Mouse (Mus musculus) ovary, postnatal 14 days (tissue): ENCODE measurements around the gene Prtn3.

Source experiments
- DNase-seq: peaks from one replicate; pipeline ENCODE4 v3.0.0; 2022; ENCODE audit warnings: low spot score

Gene Prtn3

GRCm38 (mm10) chr10:79855558-79856184 lies 18.6 kb upstream of the Prtn3 start:
- DNase-seq, result no peak

GRCm38 (mm10) chr10:79856280-79856679 lies 18.0 kb upstream of the Prtn3 start:
- DNase-seq, result no peak

GRCm38 (mm10) chr10:79856704-79857451 lies 17.4 kb upstream of the Prtn3 start:
- no peak for DNase-seq

DNA sequence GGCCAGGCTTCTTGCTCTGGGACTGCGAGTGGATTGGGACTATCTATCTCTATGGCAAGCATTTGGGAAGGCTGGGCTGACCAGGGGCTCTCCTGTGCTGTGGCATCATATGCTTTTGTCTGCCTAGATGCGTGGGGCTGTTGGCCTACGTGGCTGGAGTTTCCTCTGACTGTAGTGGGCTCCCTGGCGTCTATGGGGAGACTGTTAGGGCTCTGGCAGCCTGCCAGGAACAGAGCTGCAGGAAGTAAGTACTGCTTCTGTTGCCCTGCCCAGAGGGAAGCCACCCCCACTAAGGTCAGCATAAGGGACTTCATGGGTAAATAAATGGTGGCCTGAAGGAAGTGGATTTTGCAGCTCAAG lies 16.8 kb upstream of the Prtn3 start:
- DNase-seq, result no peak

GRCm38 (mm10) chr10:79857894-79858293 lies 16.4 kb upstream of the Prtn3 start:
- no peak for DNase-seq

DNA sequence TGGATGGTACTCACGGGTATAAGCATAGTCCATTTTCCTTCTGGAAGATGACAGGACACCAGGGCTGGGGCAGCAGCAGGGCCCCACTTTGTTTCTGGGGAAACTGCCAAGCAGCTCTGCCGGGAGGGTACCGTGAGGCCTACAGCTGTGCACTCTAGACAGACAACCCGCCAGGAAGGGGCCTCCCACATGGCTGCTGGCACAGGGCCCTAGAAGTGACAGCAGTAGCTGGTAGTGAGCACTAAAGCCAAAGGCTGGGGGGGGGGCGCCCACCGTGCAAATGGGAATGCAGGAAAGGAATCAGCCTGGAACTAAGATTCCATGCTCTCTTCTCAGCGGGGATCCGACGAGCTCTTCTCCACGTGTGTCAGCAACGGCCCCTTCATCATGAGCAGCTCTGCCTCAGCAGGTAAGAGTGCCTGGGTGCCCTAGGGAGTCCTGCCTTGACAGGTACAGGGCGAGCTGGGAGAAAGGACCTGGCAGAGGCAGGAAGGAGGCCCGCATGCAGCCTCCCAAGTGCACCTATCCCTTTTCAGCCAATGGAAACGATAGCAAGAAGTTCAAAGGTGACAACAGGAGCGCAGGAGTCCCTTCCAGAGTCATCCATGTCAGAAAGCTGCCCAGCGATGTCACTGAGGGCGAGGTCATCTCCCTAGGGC lies 15.7 kb upstream of the Prtn3 start:
- DNase-seq, result no peak

DNA sequence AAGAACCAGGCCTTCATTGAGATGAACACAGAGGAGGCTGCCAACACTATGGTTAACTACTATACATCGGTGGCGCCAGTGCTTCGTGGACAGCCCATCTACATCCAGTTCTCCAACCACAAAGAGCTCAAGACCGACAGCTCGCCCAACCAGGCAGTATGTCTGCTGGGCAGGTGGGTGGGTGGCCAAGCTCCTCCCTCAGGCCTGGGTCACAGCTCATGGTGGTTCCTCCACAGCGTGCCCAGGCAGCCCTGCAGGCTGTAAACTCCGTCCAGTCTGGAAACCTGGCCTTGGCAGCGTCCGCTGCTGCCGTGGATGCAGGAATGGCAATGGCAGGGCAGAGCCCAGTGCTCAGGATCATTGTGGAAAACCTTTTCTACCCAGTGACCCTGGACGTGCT lies 15.2 kb upstream of the Prtn3 start:
- no peak for DNase-seq

DNA sequence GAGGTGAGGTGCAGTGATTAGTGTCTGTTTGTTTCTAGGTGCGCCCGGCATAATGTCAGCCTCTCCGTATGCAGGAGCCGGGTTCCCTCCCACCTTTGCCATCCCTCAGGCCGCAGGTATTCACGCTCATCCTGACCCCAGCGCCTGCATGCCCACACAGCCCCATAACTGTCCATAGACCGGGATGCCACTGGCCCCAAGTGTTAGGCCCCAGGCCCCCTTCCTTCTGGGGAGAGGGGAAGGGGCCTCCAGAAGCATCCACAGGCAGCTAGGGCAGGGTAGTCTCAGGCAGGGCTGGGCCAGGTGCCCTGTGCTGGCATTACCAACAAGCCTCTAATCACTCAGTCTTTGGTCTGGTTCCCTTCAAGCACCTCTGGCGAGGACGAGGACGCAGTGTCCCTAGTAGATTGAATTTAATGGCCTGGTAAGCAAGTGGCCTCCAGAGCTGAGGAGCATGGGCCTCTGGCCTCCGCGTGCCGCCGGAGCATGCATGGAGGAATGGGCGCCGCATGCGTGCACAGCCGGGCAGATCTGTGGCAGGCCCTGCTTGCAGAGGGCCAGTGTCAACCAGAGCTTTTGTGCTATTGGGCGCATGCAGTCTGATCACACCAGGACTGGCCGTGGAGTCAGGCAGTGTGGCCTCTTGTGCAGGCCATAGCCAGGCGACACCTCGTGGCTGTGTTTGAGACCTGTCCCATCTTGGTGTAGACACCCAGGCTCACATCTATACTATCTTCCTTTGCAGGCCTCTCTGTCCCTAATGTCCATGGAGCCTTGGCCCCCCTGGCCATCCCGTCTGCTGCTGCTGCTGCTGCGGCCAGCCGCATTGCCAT lies 14.0 kb upstream of the Prtn3 start:
- no peak for DNase-seq

- no peak for DNase-seq
Measured at GRCm38 (mm10) chr10:79861230-79862048, 12.8 kb upstream of the Prtn3 start.

DNA sequence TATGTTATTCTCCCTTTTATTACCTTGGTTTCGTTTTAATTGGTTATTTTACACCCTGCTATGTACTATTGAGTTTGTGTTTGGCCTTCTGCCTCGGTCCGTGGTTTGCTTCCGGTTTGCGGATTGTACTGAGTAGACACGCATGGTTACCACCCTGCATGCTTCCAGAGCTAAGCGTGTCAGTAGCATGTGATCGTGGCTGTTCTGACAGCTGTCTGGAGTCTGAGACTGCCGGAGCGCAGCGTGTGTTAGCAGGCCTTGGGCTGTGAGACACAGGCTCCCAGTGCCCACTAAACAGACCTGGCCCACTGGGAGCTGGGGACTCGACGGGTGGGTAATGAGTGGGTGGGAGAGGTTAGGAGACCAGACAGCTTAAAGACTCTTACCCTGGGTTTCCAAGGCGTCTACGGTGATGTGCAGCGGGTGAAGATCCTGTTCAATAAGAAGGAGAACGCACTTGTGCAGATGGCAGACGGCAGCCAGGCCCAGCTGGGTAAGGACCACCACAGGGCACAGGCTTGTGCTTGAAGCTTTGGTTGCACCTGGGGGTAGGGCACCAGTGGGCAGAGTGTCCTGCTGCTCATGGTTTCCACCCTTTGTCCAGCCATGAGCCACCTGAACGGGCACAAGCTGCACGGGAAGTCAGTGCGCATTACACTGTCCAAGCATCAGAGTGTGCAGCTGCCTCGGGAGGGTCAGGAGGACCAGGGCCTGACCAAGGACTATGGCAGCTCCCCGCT lies 12.1 kb upstream of the Prtn3 start:
- no peak for DNase-seq

DNA sequence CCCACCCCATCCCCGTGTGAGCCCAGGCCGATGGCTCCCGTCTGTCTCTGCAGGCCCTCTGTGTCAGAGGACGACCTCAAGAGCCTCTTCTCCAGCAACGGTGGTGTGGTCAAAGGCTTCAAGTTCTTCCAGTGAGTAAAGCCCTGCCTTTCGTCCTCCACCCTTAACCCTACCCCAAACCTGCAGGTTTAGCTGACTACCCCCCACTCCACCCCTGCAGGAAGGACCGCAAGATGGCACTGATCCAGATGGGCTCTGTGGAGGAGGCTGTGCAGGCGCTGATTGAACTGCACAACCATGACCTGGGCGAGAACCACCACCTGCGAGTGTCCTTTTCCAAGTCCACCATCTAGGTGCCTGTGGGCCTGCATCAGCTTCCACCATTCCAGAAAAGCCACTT lies 11.4 kb upstream of the Prtn3 start:
- DNase-seq, result no peak

- DNase-seq, result no peak
Measured at GRCm38 (mm10) chr10:79864351-79865188, 9.7 kb upstream of the Prtn3 start.

GRCm38 (mm10) chr10:79865189-79865601 lies 9.1 kb upstream of the Prtn3 start:
- no peak for DNase-seq

DNA sequence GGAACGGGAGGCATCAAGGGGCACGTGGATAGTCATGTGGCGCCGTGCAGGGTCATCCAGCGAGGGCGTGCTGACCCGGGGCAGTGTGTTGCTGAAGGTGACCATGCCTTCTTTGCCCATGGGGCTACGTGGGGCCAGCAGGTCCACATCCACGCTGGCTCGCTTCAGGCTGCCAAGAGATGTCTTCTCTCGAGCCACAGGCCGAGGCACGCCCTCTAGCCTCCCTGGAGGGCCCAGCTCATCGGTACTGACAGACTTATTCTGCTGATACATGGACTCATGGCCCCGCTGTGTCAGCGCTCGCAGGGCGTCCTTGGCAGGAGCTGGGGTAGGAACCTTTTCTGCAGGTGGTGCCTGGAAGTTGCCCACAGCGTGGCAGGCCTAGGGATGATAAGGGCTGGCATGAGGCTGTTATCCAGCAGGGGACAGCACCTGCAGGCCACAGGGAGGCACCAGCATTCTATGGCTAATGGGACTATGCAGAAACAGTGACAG lies 8.4 kb upstream of the Prtn3 start:
- DNase-seq, result no peak

GRCm38 (mm10) chr10:79866601-79867000 lies 7.7 kb upstream of the Prtn3 start:
- DNase-seq, result no peak

- no peak for DNase-seq
Measured at GRCm38 (mm10) chr10:79871845-79872244, 2.4 kb upstream of the Prtn3 start.

GRCm38 (mm10) chr10:79872862-79873261 lies 1.4 kb upstream of the Prtn3 start:
- no peak for DNase-seq

DNA sequence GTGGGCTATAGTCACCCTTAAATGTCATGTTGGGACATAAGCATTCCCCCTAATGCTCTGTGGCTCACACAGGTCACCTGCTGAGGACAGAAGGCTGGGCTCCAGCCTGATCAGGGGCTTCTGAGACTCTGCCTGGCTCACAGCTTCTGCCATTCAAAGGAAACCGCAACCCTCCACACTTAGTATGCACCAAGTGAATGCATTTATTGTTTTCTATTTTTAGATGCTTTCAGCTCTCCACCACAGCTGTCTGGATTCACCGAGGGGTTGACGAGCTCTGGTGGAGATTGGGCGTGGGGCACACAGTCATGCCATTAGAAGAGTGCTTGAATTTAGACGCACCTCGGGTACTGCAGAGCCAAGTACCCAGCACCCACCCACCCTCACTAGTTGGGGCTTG lies 963 bp upstream of the Prtn3 start:
- DNase-seq, result no peak

DNA sequence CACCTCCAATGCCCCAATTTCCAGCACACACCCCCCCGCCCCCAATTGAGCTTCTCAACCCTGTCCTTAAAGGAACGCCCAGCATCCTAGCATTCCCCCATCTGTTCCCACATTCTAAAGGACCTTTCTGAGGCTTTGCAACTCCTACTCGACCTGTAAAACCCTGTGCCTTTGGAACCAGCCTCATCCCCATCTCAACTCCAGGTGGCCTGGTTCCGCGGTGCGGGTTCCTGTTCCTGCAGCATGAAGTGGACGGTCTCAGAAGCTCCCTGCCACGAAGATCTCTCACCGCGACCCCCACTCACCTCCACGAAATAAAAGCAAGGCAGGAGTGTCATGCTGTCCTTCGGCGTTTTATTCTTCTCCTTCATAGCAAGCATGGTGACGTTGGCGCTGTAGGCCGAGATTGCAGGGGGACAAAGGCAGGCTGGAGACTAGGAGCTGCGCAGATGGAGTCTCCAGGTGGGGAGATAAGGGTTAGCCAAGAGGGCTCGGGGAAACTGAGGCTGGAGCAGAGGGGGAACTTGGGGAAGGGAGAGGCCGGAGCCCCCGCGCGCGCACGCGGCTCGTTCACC lies 474 bp upstream of the Prtn3 start:
- no peak for DNase-seq
